Mouse (Mus musculus): ENCODE results near the gene Ankrd24. TPM values are rescaled to one million over a fixed set of nuclear protein-coding genes. Genes with fewer than 3 reads are reported as not detected.
A peak's percentile ranks its signal among the peaks of the same experiment; 100 is the strongest.

Ankrd24 gene
- total RNA-seq (2017): 0.58 and 0.98 TPM in 2 replicates

DNA sequence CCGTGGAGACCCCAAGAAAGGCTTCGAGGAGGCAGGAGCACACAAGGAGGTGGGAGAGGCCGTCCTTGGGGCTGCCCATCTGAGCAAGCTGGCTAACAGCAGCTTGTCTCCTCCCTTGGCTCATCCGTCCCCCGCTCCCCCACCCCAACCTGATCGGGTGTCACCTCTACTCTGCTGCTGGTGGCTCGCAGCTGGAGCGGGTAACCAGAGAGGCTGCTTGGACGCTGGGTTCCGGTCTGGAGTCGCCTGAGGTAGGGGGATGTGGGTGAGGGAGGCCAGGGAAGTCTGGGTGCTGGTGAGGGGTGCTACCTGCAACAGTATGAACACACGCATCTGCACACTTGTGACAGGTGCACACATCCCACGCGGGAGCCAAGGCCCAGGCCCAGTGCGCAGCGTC is at the start of gene Ankrd24:
TSS of gene Ankrd24 (plus strand) at position 151 of the 400 bp plus-strand sequence.
- no peak for ATAC-seq (ENCODE audit: extremely low read depth, insufficient number of reproducible peaks, low FRiP score, poor library complexity, severe bottlenecking)

DNA sequence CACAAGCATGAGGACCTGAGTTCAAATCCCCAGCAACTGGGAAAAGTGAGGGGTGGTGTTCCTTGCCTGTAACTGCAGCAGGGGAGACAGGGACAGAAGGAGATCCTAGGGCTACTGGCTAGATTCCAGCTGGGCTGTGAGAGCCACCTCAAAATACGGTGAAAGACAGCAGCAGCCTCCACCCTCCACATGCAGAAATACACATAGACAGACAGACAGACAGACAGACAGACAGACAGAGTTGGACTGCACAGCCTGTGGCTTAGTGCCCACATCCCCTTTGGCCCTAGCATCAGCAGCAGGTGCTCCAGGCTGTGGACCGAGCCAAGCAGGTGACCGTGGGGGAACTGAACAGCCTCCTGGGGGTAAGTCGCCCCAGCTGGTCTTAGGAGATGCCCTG is 48.4 kb upstream of the Ankrd24 start:
- ATAC-seq (ENCODE audit: extremely low read depth, insufficient number of reproducible peaks, low FRiP score, poor library complexity, severe bottlenecking): no peak

DNA sequence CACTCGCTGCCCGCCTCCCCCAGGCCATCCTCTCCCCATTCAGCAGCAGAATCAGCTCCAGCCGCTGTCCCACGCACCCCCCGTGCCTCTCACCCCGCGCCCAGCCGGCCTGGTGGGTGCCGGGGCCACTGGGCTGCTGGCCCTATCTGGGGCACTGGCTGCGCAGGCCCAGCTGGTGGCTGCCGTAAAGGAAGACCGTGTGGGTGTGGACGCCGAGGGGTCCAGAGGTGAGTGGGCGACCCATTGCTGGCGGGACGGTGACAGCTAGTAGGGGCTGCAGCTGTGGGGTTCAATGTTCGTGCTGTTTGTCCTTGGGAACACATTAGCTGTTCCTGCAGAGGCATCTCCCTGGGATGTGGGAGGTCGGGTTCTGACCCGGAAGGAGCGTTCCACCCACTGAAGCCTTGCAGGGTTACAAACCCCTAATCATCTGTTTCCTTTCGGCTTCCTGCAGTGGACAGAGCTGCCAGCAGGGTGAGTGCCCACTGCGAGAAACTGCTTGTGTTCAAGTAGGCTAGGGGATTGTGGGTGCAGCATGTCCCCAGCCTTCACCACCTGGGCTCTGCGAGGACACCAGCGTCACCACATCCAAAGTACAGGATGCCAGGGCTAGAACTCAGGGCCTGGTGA is 47.8 kb upstream of the Ankrd24 start:
- ATAC-seq (ENCODE audit: extremely low read depth, insufficient number of reproducible peaks, low FRiP score, poor library complexity, severe bottlenecking): peak; percentile 56

DNA sequence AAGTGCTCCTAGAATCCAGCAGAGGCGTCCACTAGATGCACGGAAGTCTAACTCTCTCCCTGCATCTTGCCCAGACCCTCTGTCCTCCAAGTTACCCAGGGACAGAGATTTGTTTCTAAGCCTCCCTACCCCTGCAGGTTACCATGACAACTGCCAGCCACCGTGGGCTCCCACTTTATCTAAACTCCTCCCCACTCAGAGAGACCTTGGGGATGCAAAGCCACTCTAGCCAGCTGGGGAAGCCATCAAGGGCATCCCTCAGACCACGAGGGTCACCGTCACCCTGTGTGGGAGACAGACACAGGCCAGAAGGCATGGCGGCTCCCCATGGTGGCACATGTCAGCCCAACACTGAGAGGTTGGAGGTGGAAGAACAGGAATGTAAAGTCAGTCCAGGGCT is 45.0 kb upstream of the Ankrd24 start:
- ATAC-seq (ENCODE audit: extremely low read depth, insufficient number of reproducible peaks, low FRiP score, poor library complexity, severe bottlenecking): no peak

DNA sequence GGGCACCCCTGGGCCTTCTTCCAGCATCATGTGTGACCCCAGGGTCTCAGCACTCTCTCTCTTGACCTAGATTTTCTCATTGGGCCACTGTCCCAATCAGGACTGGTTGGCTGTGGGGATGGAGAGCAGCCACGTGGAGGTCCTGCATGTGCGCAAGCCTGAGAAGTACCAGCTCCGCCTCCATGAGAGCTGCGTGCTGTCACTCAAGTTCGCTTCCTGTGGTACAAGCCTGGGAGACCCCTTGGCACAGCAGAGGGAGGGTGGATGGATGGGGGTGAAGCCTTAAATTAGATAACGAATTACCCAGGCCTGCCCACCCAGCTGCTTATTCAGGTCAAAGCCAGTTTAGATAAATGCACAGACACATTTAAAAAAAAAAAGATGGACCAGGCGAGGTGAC is 39.6 kb upstream of the Ankrd24 start:
- ATAC-seq (ENCODE audit: extremely low read depth, insufficient number of reproducible peaks, low FRiP score, poor library complexity, severe bottlenecking): no peak

DNA sequence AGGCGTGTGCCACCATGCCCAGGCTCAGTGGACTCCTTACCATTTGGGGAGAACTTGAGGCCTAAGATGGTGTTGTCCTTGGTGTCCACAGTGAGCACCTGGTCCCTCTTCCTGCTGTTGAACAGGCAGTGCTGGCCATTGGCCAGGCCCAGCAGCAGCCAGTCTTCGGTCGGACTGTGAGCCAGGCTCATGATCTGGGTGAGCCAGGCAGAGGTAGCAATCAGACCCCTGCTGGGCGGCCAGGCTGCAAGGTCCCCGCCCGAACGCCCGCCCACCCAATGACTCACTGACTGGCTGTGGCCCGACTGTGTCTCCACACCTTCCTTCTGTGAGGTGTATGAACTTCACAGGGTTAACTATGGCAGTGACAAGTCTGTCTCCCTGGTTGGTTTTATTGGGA is 36.5 kb upstream of the Ankrd24 start:
- ATAC-seq (ENCODE audit: extremely low read depth, insufficient number of reproducible peaks, low FRiP score, poor library complexity, severe bottlenecking): no peak

DNA sequence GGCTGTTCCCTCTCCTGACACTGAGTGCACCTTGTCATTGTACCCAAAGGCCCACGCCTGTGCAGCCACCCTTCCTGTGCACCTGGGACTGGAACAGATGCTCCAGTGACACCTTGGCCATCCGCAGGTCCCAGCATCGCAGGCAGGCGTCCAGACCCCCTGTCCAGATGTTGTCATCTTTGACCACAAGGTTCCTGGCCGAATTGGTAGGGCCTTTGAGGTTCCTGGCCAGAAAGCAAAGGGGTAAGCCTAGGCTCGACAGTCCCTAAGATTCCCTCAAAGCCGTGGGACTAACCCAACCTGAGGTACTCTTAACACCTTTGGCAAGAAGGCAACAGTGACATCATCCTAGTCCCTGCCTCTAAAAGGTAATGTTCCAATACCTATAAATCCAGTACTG is 35.7 kb upstream of the Ankrd24 start:
- no peak for ATAC-seq (ENCODE audit: extremely low read depth, insufficient number of reproducible peaks, low FRiP score, poor library complexity, severe bottlenecking)

DNA sequence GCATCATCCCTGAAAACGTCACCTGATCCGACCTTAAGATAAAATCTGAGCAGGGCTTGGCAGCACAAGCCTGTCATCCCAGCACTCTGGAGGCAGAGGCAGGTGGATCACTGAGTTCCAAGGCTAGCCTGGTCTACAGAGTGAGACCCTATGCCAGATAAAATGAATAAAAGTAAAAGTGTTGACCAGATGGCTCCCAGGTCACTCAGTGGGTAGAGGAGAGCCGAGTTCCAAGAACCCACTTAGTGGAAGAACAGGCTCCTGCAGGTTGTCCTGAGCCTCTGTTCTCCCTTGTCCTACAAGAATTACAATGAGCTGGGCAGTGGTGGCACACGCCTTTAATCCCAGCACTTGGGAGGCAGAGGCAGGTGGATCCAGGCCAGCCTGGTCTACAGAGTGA is 35.1 kb upstream of the Ankrd24 start:
- no peak for ATAC-seq (ENCODE audit: extremely low read depth, insufficient number of reproducible peaks, low FRiP score, poor library complexity, severe bottlenecking)

DNA sequence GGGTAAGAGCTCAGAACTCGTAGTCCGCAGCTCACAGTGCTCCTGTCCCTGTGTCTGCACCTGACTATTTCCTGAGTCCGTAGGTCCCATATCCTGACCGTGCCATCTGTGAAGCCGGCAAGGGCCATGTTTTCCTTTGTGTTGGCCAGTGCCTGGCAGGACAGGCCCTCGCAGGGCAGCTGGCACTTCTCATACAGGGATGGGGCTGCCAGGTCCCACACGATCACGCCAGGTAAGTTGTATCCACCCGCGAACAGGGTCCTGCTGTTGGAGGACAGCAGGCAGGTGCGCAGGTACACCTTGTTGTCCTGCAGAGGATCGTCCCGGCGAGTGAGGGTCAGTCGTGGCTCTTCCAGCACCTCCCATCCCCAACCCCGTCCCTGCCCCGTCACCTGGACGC is 34.4 kb upstream of the Ankrd24 start:
- no peak for ATAC-seq (ENCODE audit: extremely low read depth, insufficient number of reproducible peaks, low FRiP score, poor library complexity, severe bottlenecking)

DNA sequence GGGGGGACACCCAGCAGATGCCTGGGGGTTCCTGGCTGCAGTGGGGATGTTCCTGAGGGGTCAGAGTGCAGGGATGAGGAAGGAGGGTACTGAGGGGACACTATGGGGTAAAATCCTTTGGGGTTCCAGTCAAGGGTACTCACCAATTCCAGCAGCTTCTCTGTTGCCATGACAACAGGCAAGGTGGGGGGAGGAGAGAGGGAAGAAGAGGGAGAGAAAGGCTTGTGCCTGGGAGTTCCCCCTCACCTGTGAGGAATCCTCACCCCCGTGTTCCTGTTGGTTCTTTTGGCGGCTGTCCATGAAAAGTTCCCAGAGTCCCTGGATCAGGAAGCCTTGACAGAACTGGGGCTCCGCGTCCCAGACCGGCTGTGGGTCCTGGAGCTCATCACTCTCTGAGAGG is 32.7 kb upstream of the Ankrd24 start:
- ATAC-seq (ENCODE audit: extremely low read depth, insufficient number of reproducible peaks, low FRiP score, poor library complexity, severe bottlenecking): no peak

DNA sequence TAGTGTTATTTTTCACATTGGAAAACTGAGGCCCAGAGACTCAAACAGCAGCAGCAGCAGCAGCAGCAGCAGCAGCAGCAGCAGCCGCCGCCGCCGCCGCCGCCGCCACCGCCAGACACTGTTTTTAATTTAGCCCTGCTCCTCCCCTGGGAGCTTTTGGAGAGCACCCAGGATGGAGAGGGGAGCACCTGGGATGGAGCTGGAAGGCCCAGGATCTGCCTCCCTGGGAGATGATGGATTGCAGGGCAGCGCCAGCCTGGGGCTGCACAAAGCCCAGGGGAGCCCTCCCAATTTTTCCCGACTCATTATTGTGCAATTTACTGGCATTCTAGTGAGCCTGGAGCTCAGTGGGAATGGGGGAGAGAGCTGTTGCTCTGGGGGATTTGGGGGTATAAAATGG is 31.7 kb upstream of the Ankrd24 start:
- ATAC-seq (ENCODE audit: extremely low read depth, insufficient number of reproducible peaks, low FRiP score, poor library complexity, severe bottlenecking): no peak

DNA sequence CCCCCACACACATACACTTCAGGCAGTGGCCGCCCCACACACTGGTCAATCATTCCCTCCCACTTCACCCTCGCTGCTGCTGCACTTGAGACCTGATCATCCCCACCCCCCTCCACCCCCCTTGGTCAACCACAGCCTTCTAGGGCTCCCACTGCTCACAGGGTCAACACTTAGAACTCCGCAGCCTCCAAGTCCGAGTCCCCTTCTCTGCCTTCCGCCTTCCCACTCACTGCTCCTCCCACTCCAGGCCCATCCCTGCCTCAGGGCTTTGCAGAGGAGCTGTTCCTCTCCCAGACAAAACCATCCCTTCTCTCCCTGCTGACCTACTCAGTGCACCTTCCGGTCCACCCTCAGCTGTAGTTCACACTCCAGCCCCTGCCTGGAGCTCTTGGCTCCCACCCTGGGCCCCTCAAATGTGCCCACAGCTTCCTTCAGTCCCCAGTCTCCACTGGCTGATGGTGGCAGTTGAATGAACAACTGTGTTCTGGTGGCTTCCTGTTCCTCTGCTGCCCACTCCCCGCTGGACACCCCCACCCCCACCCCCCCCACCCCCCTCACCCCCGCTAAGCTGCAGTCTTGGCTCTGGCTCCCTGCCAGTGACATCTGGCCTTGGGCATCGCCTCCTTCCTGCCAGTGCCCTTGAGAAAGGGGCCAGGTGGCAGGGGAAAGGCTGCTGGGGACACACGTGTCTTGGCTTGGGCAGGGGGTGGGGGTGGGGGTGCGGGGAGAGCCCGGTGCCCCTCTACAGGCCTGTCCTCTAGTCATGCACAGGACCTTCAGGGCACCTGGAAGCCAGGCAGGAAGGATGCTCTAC is 31.0 kb upstream of the Ankrd24 start:
- ATAC-seq (ENCODE audit: extremely low read depth, insufficient number of reproducible peaks, low FRiP score, poor library complexity, severe bottlenecking): no peak

DNA sequence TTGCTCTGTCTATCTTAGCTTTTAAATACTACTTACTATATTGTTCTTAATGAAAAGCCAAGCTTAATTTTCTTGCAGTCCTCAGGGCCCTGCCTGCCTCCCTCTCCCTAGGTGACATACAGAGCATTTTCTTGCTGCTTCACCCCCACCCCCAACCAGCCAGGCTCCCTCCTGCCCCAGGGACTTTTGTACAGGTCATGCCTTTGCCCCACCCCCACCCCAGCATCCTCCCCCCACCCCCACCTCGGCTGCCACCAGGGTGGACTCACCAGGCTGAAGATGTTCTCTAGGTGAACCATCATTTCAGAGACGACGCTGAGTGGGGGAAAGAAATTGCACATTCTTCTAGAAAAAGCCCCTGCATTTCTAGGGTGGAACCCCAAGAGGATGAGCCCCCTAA is 30.0 kb upstream of the Ankrd24 start:
- no peak for ATAC-seq (ENCODE audit: extremely low read depth, insufficient number of reproducible peaks, low FRiP score, poor library complexity, severe bottlenecking)

DNA sequence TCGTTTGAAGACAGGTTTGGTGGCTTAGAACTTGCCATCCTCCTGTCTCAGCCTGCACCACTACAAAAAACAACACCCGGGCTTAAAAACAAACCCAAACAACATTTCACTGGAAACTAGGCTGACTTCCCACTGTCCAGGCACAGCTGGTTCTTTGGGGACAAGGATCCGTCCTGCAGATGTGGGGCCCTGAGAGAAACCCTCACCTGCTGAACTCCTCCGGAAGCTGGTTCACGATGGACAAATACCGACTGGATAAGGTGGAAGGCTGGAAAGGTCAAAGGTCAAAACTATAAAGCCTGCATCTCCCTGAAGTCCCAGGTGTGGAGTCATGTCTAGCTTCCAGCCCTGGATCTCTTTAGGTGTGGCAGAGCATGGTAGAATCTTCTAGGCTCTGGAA is 29.5 kb upstream of the Ankrd24 start:
- no peak for ATAC-seq (ENCODE audit: extremely low read depth, insufficient number of reproducible peaks, low FRiP score, poor library complexity, severe bottlenecking)

DNA sequence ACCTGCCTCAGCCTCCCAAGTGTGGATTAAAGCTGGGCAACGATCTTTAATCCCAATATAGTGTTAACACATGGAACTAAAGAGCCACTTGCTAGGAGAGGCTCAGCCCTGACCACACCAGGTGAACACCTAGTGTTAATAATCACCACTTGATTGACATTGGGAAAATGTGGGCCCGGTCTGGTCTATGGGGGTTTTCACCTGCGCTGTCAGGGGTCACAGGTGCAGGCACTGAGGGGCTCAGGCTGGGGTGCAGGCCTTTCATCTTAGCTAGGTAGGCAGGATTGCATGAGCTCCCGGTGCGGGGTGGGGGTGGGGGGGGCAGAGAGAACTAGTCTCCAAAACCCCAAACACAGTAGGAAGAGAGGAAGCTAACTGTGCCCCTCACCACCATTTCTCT is 28.7 kb upstream of the Ankrd24 start:
- no peak for ATAC-seq (ENCODE audit: extremely low read depth, insufficient number of reproducible peaks, low FRiP score, poor library complexity, severe bottlenecking)

DNA sequence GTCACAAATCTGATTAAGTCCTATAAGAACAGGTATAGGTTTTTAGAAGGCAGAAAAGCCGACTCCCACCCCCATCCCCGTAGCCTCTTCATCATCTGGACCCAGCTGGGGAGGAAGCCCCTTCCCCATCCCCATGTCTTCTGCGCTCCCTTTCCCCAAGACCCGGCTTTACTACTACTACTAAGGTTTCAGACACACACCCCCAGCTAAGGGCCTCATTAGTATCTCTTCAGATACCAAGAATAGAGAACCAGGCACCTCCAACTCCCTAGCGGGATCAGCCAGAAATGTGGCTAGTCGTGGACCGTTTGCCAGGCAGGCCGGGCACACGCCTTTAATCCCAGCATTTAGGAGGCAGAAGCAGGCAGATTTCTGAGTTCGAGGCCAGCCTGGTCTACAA is 28.2 kb upstream of the Ankrd24 start:
- ATAC-seq (ENCODE audit: extremely low read depth, insufficient number of reproducible peaks, low FRiP score, poor library complexity, severe bottlenecking): no peak

DNA sequence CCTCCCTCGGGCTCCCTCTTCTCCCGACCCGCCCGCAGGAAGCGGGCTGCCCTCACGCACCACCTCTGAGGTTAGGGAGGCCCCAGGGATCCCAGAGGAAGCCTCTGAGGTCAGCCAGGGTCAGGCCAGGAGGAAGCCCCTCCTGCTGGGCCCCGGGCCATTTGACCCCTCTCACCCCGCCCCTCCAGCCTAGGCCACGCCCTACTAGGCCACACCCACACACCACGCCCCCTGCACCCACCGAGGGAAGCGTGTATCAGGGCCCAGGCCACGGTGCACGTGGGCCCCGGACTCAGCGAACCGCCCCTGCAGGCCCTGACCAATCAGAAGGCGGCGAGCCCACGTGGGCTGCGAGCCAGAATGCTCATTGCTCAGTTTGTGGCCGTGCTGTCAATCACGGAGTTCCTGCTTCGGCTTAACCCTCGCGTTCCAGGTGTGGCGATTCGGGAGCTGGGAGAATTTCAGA is 27.6 kb upstream of the Ankrd24 start, which contains the start of gene Tle6:
TSS of gene Tle6 (minus strand) at position 336 of the 466 bp plus-strand sequence.
- ATAC-seq (ENCODE audit: extremely low read depth, insufficient number of reproducible peaks, low FRiP score, poor library complexity, severe bottlenecking): peak; percentile 65

DNA sequence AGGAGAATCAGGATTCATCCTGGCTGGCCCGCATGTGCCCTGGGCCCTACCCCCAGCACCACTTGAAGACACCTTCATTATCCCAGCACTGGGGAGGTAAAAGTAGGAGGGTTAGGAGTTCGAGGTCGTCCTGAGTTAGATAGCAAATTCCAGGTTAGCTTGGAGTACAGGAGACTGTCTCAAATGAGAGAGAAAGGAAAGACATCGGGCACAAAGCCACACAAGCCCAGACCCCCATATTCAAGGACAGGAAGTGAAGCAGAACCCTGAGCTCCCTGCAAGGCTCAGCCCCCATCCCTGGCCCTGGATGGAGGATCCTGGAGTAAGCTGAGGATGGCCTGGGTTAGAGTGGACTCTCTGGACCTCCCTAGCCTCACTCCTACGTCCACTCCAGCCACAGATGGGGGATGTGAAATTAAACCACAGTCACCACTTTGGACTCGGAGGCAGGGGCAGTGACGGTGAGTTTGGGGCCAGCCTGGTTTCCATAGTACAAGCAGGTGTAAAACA is 26.9 kb upstream of the Ankrd24 start:
- ATAC-seq (ENCODE audit: extremely low read depth, insufficient number of reproducible peaks, low FRiP score, poor library complexity, severe bottlenecking): no peak

DNA sequence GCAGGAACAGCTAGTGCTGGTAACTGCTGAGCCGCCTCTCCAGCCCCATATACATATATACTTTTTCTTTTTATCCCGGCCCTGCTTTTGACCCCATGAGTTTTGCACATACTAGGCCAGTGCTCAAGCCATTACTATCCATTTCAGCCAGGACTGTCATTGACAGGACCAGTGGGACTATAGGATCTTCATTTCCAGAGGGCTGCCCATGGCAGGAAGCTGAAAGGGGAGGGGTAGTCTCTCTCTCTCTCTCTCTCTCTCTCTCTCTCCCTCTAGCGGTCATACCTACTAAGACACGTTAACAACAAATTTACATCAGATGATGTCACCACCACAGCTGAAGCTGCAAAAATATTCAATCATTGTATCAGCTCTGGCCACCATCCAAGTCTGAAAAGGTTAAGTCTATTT is 25.6 kb upstream of the Ankrd24 start:
- peak; percentile 42; the same call in 1 of the 2 replicates for ATAC-seq (ENCODE audit: extremely low read depth, insufficient number of reproducible peaks, low FRiP score, poor library complexity, severe bottlenecking)
